Mouse (Mus musculus): ENCODE measurements at regions not wholly inside any gene's neighbourhood (a gene's known extent, or its start where the extent isn't known, plus 50 kb on each side); places are given as distances from the start of the nearest gene placed in this dataset.
A peak's percentile ranks its signal among the peaks of the same experiment; 100 is the strongest.

DNA sequence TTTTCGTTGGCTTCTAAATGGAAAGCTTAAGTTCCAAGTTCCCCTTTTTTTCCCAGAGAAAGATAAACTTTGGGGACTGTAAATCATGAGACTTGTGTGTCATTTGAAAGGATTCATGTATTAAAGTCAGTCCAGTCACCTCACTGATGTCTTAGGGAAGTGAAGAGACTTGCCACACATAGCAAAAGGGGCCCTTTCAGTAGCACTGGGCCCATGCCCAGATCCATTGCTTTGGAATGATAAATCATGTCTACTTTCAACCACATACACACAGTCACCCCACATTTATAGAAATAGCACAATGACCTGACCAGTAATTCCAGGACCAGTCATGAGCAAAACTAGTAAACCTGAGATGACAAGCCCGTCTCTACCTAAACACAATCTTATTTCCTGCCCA is 133.2 kb upstream of the Clint1 start:
- no peak overlapping the region for H3K4me3 ChIP-seq (ENCODE audit: insufficient read depth in 1 of 2, low read depth in 1 of 2, low read length in 2 of 2, poor library complexity in 1 of 2, severe bottlenecking in 1 of 2)
- no peak for DNase-seq (ENCODE audit: low read depth, low spot score)
- H3K9ac ChIP-seq (ENCODE audit: insufficient read depth, low read depth, low read length, poor library complexity, severe bottlenecking), result no peak overlapping the region
- H3K9me3 ChIP-seq (ENCODE audit: control insufficient read depth, insufficient read depth, low read depth, low read length), result no peaks in the 10 kb centered on the region
- no peaks in the 10 kb centered on the region for H3K36me3 ChIP-seq (ENCODE audit: control insufficient read depth, insufficient read depth, low read length, poor library complexity, severe bottlenecking)
- H3K27ac ChIP-seq (ENCODE audit: insufficient read depth, low read depth, low read length, poor library complexity, severe bottlenecking), result no peak overlapping the region
- TF ChIP-seq CHD2 (IDR thresholded peaks at IDR 0.05; ENCODE audit: low read depth, low read length) (no peak), HCFC1 (IDR thresholded peaks at IDR 0.05; ENCODE audit: borderline replicate concordance, insufficient read depth, low read length) (no peak), MAFK (IDR thresholded peaks at IDR 0.05; ENCODE audit: insufficient read depth, low read depth, low read length) (no peak), ZC3H11A (IDR thresholded peaks at IDR 0.05; ENCODE audit: borderline replicate concordance, low read depth, low read length) (no peak), ZNF384 (IDR thresholded peaks at IDR 0.05; ENCODE audit: low read depth, low read length) (no peak)
- in situ Hi-C loops (cut with MboI; ENCODE audit: low sequenced_read_pairs in 2 of 2, unreplicated experiment in 2 of 2), result no loop called here
- H3K4me1 ChIP-seq (ENCODE audit: control insufficient read depth in 2 of 2, insufficient read depth in 2 of 2, low read length in 2 of 2, poor library complexity in 1 of 2), result no peaks in the 10 kb centered on the region

DNA sequence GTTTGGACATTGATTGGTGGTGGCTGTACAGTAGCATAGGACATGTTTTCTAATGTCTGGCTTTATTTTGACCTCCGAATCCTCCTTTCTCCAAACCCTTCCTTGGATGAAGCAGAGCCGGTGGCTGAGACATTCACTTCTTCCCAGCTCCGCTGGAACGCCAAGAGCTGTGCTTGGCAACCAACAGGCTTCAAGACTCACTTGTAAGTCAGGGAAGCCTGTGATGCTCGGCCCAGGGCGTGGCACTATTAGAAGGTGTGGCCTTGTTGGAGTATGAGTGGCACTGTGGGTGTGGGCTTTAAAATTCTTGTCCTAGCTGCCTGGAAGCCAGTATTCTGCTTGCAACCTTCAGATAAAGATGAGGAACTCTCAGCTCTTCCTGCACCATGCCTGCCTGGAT is 132.0 kb upstream of the Clint1 start:
- DNase-seq (ENCODE audit: low read depth, low spot score), result no peak

DNA sequence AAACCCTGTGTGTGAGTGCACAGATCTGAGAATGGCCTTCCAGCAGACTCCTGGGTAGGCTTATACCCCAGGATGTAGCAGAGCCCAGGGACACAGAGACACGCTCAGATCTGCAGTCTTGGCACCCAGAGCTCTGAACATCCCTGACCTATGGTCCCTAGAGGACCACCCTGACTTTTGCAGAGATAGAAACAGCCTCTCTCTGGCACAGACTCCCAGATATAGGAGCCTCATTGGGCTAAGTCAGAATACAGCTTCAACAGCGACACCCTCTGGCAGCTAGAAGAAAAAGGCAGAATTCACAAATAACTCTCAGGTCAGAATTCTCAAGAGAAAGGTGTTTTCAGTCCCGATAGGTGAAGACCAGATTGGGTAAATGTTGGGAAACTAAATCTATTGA is 115.3 kb upstream of the Clint1 start:
- H3K9ac ChIP-seq (ENCODE audit: insufficient read depth, low read depth, low read length, poor library complexity, severe bottlenecking), result no peak overlapping the region
- TF ChIP-seq ZC3H11A (IDR thresholded peaks at IDR 0.05; ENCODE audit: borderline replicate concordance, low read depth, low read length) (no peak), CHD2 (IDR thresholded peaks at IDR 0.05; ENCODE audit: low read depth, low read length) (no peak), ZNF384 (IDR thresholded peaks at IDR 0.05; ENCODE audit: low read depth, low read length) (no peak), MAFK (IDR thresholded peaks at IDR 0.05; ENCODE audit: insufficient read depth, low read depth, low read length) (no peak), HCFC1 (IDR thresholded peaks at IDR 0.05; ENCODE audit: borderline replicate concordance, insufficient read depth, low read length) (no peak)
- H3K9me3 ChIP-seq (ENCODE audit: control insufficient read depth, insufficient read depth, low read depth, low read length), result no peaks in the 10 kb centered on the region
- H3K36me3 ChIP-seq (ENCODE audit: control insufficient read depth, insufficient read depth, low read length, poor library complexity, severe bottlenecking), result no peaks in the 10 kb centered on the region
- DNase-seq (ENCODE audit: low read depth, low spot score), result no peak
- no peak overlapping the region for H3K4me3 ChIP-seq (ENCODE audit: insufficient read depth in 1 of 2, low read depth in 1 of 2, low read length in 2 of 2, poor library complexity in 1 of 2, severe bottlenecking in 1 of 2)
- no peaks in the 10 kb centered on the region for H3K4me1 ChIP-seq (ENCODE audit: control insufficient read depth in 2 of 2, insufficient read depth in 2 of 2, low read length in 2 of 2, poor library complexity in 1 of 2)
- in situ Hi-C loops (cut with MboI; ENCODE audit: low sequenced_read_pairs in 2 of 2, unreplicated experiment in 2 of 2), result no loop called here
- H3K27ac ChIP-seq (ENCODE audit: insufficient read depth, low read depth, low read length, poor library complexity, severe bottlenecking), result no peak overlapping the region

More for the DNA sequence above, 132.0 kb upstream of the Clint1 start:
- Histone ChIP-seq H3K36me3 (ENCODE audit: control insufficient read depth, insufficient read depth, low read length, poor library complexity, severe bottlenecking) (no peaks in the 10 kb centered on the region), H3K9me3 (ENCODE audit: control insufficient read depth, insufficient read depth, low read depth, low read length) (no peaks in the 10 kb centered on the region), H3K9ac (ENCODE audit: insufficient read depth, low read depth, low read length, poor library complexity, severe bottlenecking) (no peak overlapping the region), H3K4me3 (ENCODE audit: insufficient read depth in 1 of 2, low read depth in 1 of 2, low read length in 2 of 2, poor library complexity in 1 of 2, severe bottlenecking in 1 of 2) (no peak overlapping the region), H3K27ac (ENCODE audit: insufficient read depth, low read depth, low read length, poor library complexity, severe bottlenecking) (no peak overlapping the region), H3K4me1 (ENCODE audit: control insufficient read depth in 2 of 2, insufficient read depth in 2 of 2, low read length in 2 of 2, poor library complexity in 1 of 2) (no peaks in the 10 kb centered on the region)
- in situ Hi-C loops (cut with MboI; ENCODE audit: low sequenced_read_pairs in 2 of 2, unreplicated experiment in 2 of 2), result no loop called here
- TF ChIP-seq ZC3H11A (IDR thresholded peaks at IDR 0.05; ENCODE audit: borderline replicate concordance, low read depth, low read length), result no peak
- no peak for TF ChIP-seq CHD2 (IDR thresholded peaks at IDR 0.05; ENCODE audit: low read depth, low read length)
- TF ChIP-seq ZNF384 (IDR thresholded peaks at IDR 0.05; ENCODE audit: low read depth, low read length), result no peak
- TF ChIP-seq MAFK (IDR thresholded peaks at IDR 0.05; ENCODE audit: insufficient read depth, low read depth, low read length), result no peak
- TF ChIP-seq HCFC1 (IDR thresholded peaks at IDR 0.05; ENCODE audit: borderline replicate concordance, insufficient read depth, low read length), result no peak

DNA sequence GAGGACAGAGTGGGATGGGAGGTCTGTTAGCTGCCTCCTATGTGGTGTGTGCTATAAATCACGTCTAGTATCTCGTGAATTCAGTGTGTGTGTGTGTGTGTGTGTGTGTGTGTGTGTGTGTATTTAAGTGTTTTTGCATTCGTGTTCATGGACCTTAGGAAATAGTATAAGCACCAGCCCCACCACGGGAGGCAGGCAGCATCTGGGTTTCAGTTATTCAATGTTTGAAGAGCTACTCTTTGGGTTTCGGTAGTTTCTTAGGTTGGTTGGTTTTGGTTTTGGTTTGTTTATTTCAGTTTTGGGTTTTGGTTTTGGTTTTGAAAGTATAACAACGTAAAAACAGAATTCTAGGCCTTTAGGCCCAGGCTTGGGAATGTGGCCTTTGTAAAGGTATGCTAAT is 113.5 kb upstream of the Clint1 start:
- TF ChIP-seq ZC3H11A (IDR thresholded peaks at IDR 0.05; ENCODE audit: borderline replicate concordance, low read depth, low read length) (no peak), CHD2 (IDR thresholded peaks at IDR 0.05; ENCODE audit: low read depth, low read length) (no peak), MAFK (IDR thresholded peaks at IDR 0.05; ENCODE audit: insufficient read depth, low read depth, low read length) (no peak), HCFC1 (IDR thresholded peaks at IDR 0.05; ENCODE audit: borderline replicate concordance, insufficient read depth, low read length) (no peak), ZNF384 (IDR thresholded peaks at IDR 0.05; ENCODE audit: low read depth, low read length) (no peak)
- Histone ChIP-seq H3K27ac (ENCODE audit: insufficient read depth, low read depth, low read length, poor library complexity, severe bottlenecking) (no peak overlapping the region), H3K9me3 (ENCODE audit: control insufficient read depth, insufficient read depth, low read depth, low read length) (no peaks in the 10 kb centered on the region), H3K4me1 (ENCODE audit: control insufficient read depth in 2 of 2, insufficient read depth in 2 of 2, low read length in 2 of 2, poor library complexity in 1 of 2) (no peaks in the 10 kb centered on the region), H3K9ac (ENCODE audit: insufficient read depth, low read depth, low read length, poor library complexity, severe bottlenecking) (no peak overlapping the region), H3K36me3 (ENCODE audit: control insufficient read depth, insufficient read depth, low read length, poor library complexity, severe bottlenecking) (no peaks in the 10 kb centered on the region), H3K4me3 (ENCODE audit: insufficient read depth in 1 of 2, low read depth in 1 of 2, low read length in 2 of 2, poor library complexity in 1 of 2, severe bottlenecking in 1 of 2) (no peak overlapping the region)
- in situ Hi-C loops (cut with MboI; ENCODE audit: low sequenced_read_pairs in 2 of 2, unreplicated experiment in 2 of 2), result no loop called here
- DNase-seq (ENCODE audit: low read depth, low spot score), result no peak

DNA sequence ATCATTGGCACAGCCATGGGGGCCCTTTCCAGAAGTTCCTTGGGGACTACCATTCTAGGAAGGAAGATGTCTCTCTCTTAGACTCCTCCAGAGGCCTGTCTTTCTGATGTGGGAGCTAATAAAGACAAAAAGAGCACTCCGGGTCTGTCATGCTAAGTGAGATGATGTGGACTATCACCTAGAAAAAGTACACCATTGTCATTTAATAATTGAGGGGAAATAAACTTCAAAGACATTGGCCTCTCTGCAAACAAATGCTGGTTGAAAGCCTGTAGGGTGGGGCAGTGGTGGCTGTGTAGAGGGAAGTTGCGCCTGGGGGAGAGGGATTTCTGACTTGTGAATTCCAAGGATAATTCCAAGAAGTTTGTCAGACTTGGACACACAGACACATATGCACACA is 105.9 kb upstream of the Clint1 start:
- Histone ChIP-seq H3K27ac (ENCODE audit: insufficient read depth, low read depth, low read length, poor library complexity, severe bottlenecking) (no peak overlapping the region), H3K9me3 (ENCODE audit: control insufficient read depth, insufficient read depth, low read depth, low read length) (no peaks in the 10 kb centered on the region; the same call in 1 of the 2 replicates), H3K9ac (ENCODE audit: insufficient read depth, low read depth, low read length, poor library complexity, severe bottlenecking) (no peak overlapping the region), H3K4me3 (ENCODE audit: insufficient read depth in 1 of 2, low read depth in 1 of 2, low read length in 2 of 2, poor library complexity in 1 of 2, severe bottlenecking in 1 of 2) (no peak overlapping the region), H3K4me1 (ENCODE audit: control insufficient read depth in 2 of 2, insufficient read depth in 2 of 2, low read length in 2 of 2, poor library complexity in 1 of 2) (no peaks in the 10 kb centered on the region), H3K36me3 (ENCODE audit: control insufficient read depth, insufficient read depth, low read length, poor library complexity, severe bottlenecking) (no peaks in the 10 kb centered on the region)
- TF ChIP-seq ZC3H11A (IDR thresholded peaks at IDR 0.05; ENCODE audit: borderline replicate concordance, low read depth, low read length) (no peak), CHD2 (IDR thresholded peaks at IDR 0.05; ENCODE audit: low read depth, low read length) (no peak), MAFK (IDR thresholded peaks at IDR 0.05; ENCODE audit: insufficient read depth, low read depth, low read length) (no peak)
- DNase-seq (ENCODE audit: low read depth, low spot score), result peak; percentile 42
- in situ Hi-C loops (cut with MboI; ENCODE audit: low sequenced_read_pairs in 2 of 2, unreplicated experiment in 2 of 2), result no loop called here
